Mouse (Mus musculus) forebrain, embryonic 14.5 days (tissue): Measurements from ENCODE around the gene Acsm1. TPM values are rescaled to one million over a fixed set of nuclear protein-coding genes. Genes with fewer than 3 reads are reported as not detected.

Experiments
- ATAC-seq: fragments of 200-750 bp; cut with Nextera tagmentation; 2 replicates; pipeline ENCODE4 v1.8.0; 2017; ENCODE audit warnings: mild to moderate bottlenecking, moderate library complexity
- DNase-seq: peaks from one replicate; pipeline ENCODE4 v3.0.0-alpha.2; 2015; ENCODE audit warnings: low spot score
- H3K27ac ChIP-seq: fragments of 300-500 bp; sonication (generic); 2 replicates; pipeline ENCODE4 v1.5.1; 2014; ENCODE audit warnings: low read depth, mild to moderate bottlenecking, control low read depth, low read length, moderate library complexity
- H3K27me3 ChIP-seq: fragments of 300-500 bp; sonication (generic); replicated peaks from 2 replicates; pipeline ENCODE4 v1.6.1; 2014; ENCODE audit warnings: low read length, control low read depth, mixed read lengths; ENCODE audit not compliant: control insufficient read depth, insufficient read depth
- H3K36me3 ChIP-seq: fragments of 300-500 bp; sonication (generic); 2 replicates; pipeline ENCODE4 v1.6.1; 2014; ENCODE audit warnings: low read length, control low read depth; ENCODE audit not compliant: control insufficient read depth, insufficient read depth
- H3K4me1 ChIP-seq: fragments of 300-500 bp; sonication (generic); 2 replicates; pipeline ENCODE4 v1.6.1; 2014; ENCODE audit warnings: antibody characterized with exemption, low read length, control low read depth; ENCODE audit not compliant: control insufficient read depth, insufficient read depth
- H3K4me2 ChIP-seq: fragments of 300-500 bp; sonication (generic); 2 replicates; pipeline ENCODE4 v1.6.1; 2014; ENCODE audit warnings: mild to moderate bottlenecking, control low read depth, low read length
- H3K4me3 ChIP-seq: fragments of 300-500 bp; sonication (generic); 2 replicates; pipeline ENCODE4 v1.5.1; 2014; ENCODE audit warnings: low read depth, low read length, control low read depth
- H3K9ac ChIP-seq: fragments of 300-500 bp; sonication (generic); 2 replicates; pipeline ENCODE4 v1.6.1; 2014; ENCODE audit warnings: mild to moderate bottlenecking, low read length, control low read depth, moderate library complexity
- H3K9me3 ChIP-seq: fragments of 300-500 bp; sonication (generic); replicated peaks from 2 replicates; pipeline ENCODE4 v1.6.1; 2016; ENCODE audit warnings: low read length, control low read depth, mixed read lengths; ENCODE audit not compliant: control insufficient read depth
- WGBS: fragments of 180-500 bp; shearing (Covaris S2); extraction: QIAGEN DNeasy Blood & Tissue Kit; methylation state at CpG from one replicate; pipeline ENCODE4 v1.1.7; 2014; 5-methylcytosine and 5-hydroxymethylcytosine counted together
- polyA plus RNA-seq: library from polyadenylated mRNA; unstranded; fragments of >200 nt; fragmentation: Nextera tagmentation; extraction: Ambion mirVana; gene quantifications from 2 replicates; pipeline ENCODE4 v1.2.1, GENCODE M21; 2014

Acsm1 gene
- polyA plus RNA-seq, 1 experiment from 2014 or later, result not detected

DNA sequence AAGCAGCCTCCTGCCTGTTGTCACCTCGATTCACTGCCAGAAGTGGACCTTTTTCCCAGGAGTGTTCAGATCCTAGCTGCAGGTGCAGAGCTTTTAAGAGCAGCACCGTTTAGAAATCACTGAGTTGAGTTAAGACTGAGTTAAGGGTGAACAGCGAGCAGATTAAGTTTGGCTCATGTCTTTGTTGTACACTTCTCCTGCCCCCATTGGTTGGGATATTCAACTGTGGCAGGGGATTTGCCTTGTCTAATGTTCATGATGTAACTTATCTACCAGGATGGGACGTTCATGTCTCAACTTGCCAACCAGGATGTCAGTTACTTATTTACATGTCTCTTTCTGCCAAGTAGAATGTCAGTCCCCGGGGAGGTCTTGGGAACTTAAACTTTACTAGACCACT is 35.5 kb downstream of the Acsm1 start:
- Histone ChIP-seq H3K9ac (no peak overlapping the region), H3K36me3 (no peaks in the 10 kb centered on the region), H3K27me3 (no peaks in the 10 kb centered on the region), H3K27ac (no peak overlapping the region), H3K4me1 (no peaks in the 10 kb centered on the region), H3K4me2 (no peak overlapping the region), H3K9me3 (no peaks in the 10 kb centered on the region), H3K4me3 (no peak overlapping the region)
- DNase-seq, result no peak
- no peak for ATAC-seq
- 78% methylated on average over 5 of the region's 5 CpGs for WGBS

DNA sequence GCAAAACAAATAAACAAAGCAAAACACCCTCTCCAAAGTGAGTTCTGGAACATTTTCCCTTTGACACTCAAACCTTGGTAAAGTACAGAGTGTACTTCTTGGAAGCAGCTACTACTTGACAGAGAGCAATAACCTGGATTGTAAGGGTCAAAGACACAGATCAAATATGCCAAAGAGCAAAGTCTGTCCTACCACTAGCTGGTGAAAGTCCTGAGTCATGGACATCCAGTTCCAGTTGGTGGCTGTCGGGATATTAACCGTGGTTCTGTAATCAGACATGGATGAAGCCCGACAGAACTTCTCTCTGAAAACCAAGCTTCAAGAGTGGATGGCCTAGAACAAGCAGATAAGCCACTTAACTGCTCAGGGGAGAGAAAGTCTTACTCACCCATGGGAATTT is 61.1 kb downstream of the Acsm1 start:
- ATAC-seq, result no peak
- Histone ChIP-seq H3K9me3 (no peaks in the 10 kb centered on the region), H3K9ac (no peak overlapping the region), H3K27me3 (no peaks in the 10 kb centered on the region), H3K4me1 (no peaks in the 10 kb centered on the region), H3K27ac (no peak overlapping the region), H3K4me2 (no peak overlapping the region), H3K36me3 (no peaks in the 10 kb centered on the region), H3K4me3 (no peak overlapping the region)
- WGBS, result 87% methylated on average over 3 of the region's 3 CpGs
- DNase-seq, result no peak

DNA sequence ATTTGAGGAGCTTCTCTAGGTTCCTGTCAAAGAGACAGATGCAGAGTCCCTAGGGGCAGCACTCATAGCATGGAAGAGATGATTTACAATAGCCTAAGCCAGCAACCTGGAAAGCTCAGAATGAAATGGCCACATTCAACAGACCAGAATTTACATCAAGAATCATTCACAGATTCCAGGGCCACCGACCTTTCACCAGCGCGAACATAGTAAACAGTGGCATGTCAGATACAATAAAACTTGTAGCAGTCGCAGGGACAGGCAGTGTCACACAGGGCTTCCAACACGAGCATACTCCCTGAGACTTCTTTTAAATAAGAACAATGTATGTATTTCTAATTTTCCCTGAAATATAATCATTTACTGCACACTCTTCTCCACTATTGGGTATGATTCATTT is 63.6 kb downstream of the Acsm1 start:
- DNase-seq (no peak), ATAC-seq (no peak)
- Histone ChIP-seq H3K4me3 (no peak overlapping the region), H3K27me3 (no peaks in the 10 kb centered on the region), H3K27ac (no peak overlapping the region), H3K4me1 (no peaks in the 10 kb centered on the region), H3K9me3 (no peaks in the 10 kb centered on the region), H3K36me3 (no peaks in the 10 kb centered on the region), H3K4me2 (no peak overlapping the region), H3K9ac (no peak overlapping the region)
- 86% methylated on average over 5 of the region's 5 CpGs for WGBS

DNA sequence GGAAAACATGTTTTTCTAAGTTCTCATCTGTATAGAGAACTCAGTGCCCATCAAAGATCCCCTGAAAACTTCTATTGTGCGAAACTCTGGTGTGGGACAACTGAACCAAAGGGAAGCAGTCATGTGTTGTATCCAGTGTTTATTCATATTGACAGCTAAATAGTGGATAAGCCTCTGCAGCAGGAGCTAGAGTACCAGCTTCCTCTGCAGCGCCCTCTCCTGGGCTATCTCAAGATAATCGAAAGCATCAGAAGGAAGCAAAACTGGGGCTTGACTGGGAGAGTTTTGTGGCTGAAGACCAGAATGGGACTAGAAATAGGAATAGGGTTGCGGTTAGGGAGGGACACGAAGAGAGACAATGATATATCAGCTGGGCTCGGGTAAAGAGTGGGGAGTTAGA is 64.1 kb downstream of the Acsm1 start:
- H3K4me3 ChIP-seq, result no peak overlapping the region
- H3K9ac ChIP-seq, result no peak overlapping the region
- no peaks in the 10 kb centered on the region for H3K9me3 ChIP-seq
- H3K27me3 ChIP-seq, result no peaks in the 10 kb centered on the region
- DNase-seq (no peak), ATAC-seq (no peak)
- no peaks in the 10 kb centered on the region for H3K36me3 ChIP-seq
- WGBS, result 48% methylated on average over 6 of the region's 6 CpGs
- H3K27ac ChIP-seq, result no peak overlapping the region
- H3K4me2 ChIP-seq, result no peak overlapping the region
- H3K4me1 ChIP-seq, result no peaks in the 10 kb centered on the region

DNA sequence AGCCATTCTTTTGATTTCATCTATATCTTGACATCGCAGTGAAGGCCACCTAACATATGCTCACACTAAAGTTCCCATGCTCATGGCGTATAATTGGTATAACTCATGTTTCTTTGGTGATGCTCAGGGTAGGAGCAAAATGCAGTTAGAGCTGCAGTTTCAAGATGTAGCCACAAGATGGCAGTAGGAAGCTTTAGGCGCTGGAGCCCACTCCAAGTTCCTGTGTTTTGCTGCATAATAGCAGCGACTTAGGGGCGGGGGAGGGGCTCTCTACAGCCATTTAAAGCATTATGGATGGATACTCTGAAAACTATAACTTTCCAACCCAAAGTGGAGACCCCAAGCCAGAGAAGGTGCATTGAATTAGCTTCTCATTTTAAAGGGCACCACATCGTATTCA is 66.6 kb downstream of the Acsm1 start:
- H3K9me3 ChIP-seq, result no peaks in the 10 kb centered on the region
- no peak overlapping the region for H3K9ac ChIP-seq
- H3K4me3 ChIP-seq, result no peak overlapping the region
- H3K4me2 ChIP-seq, result no peak overlapping the region
- peak; percentile 79 for DNase-seq
- H3K4me1 ChIP-seq, result no peaks in the 10 kb centered on the region
- no peaks in the 10 kb centered on the region for H3K27me3 ChIP-seq
- no peaks in the 10 kb centered on the region for H3K36me3 ChIP-seq
- H3K27ac ChIP-seq, result no peak overlapping the region
- 18% methylated on average over 6 of the region's 6 CpGs for WGBS
- peak; percentile 52; the same call in 1 of the 2 replicates for ATAC-seq

DNA sequence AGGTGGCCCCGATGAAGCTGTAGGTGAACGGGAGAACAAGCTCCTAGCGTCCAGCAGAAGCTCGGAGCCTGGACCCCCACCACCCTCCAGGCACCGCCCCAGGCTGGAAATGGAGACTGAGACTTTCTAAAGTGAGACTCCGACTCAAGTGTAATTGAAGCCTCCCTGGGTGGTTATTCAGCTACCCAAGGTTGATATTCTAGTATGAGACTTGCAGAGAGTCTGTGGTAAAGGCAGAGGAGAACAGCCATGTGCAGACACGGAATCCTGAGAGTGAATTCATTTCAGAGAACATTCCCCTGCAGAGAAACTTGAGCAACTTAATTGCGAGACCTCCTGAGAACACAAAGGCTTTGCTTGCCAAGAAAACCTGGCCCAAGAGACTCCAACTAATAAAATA is 73.3 kb downstream of the Acsm1 start:
- 73% methylated on average over 8 of the region's 8 CpGs for WGBS
- H3K27me3 ChIP-seq, result no peaks in the 10 kb centered on the region
- no peak for ATAC-seq

DNA sequence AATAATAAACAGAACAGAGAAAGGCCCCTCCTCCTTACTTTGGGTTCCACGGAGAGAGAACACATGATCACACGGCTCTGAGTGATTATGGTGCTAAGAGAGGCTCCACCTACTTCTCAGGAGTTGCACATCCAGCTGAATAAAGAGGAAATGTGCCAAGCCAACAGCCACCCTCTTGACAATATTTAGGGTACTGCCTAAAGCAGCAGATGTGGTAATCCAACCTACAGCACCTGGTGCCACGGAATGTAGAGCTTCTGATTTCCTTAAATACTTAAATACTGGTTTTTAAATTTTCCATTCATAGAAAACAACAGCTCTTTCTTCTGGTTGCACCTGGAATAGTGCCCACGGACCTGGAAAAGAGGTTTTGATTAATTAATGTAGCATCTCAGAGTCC is 75.9 kb downstream of the Acsm1 start:
- no peak overlapping the region for H3K27ac ChIP-seq
- H3K27me3 ChIP-seq, result no peaks in the 10 kb centered on the region
- H3K4me3 ChIP-seq, result no peak overlapping the region
- H3K4me1 ChIP-seq, result no peaks in the 10 kb centered on the region
- DNase-seq (no peak), ATAC-seq (no peak)
- H3K36me3 ChIP-seq, result no peaks in the 10 kb centered on the region
- H3K9me3 ChIP-seq, result no peaks in the 10 kb centered on the region
- H3K9ac ChIP-seq, result no peak overlapping the region
- WGBS, result 61% methylated on average over 4 of the region's 4 CpGs
- H3K4me2 ChIP-seq, result no peak overlapping the region

More for the DNA sequence above, 73.3 kb downstream of the Acsm1 start:
- Histone ChIP-seq H3K4me1 (no peaks in the 10 kb centered on the region), H3K9ac (no peak overlapping the region), H3K36me3 (no peaks in the 10 kb centered on the region), H3K27ac (no peak overlapping the region), H3K9me3 (no peaks in the 10 kb centered on the region), H3K4me3 (no peak overlapping the region), H3K4me2 (no peak overlapping the region)
- no peak for DNase-seq

DNA sequence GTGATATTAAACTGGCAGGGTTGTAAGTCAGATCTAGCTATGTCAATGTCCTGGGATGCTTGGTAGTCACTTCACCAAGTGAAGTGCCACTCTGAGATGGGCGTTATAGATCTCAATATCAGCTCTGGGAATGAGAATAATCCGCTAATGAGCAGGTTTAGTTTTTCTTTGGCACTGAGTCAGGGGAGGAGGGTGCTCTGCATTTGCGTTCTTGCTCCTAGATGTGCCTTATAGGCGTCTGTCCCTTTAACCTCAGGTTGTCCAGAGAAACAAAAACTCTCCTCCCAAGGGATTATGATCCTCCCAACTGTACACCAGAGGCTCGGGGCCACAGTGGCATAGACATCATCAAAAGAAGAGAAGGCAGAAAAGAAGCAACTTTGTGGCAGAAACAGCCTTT is 82.9 kb downstream of the Acsm1 start, which contains the start of gene Acsm4:
Acsm4 (plus strand) TSS at position 301 of the 400 bp plus-strand sequence.
- H3K4me2 ChIP-seq, result no peak within 1 kb of the TSS
- WGBS, result 79% methylated on average over 5 of the region's 5 CpGs
- no peaks in the 10 kb centered on the region for H3K4me1 ChIP-seq
- no peak within 1 kb of the TSS for H3K27ac ChIP-seq
- ATAC-seq (no peak), DNase-seq (no peak)
- no peak within 1 kb of the TSS for H3K4me3 ChIP-seq
- H3K27me3 ChIP-seq, result no peaks in the 10 kb centered on the region
- no peaks in the 10 kb centered on the region for H3K36me3 ChIP-seq
- no peak within 1 kb of the TSS for H3K9ac ChIP-seq
- no peaks in the 10 kb centered on the region for H3K9me3 ChIP-seq

DNA sequence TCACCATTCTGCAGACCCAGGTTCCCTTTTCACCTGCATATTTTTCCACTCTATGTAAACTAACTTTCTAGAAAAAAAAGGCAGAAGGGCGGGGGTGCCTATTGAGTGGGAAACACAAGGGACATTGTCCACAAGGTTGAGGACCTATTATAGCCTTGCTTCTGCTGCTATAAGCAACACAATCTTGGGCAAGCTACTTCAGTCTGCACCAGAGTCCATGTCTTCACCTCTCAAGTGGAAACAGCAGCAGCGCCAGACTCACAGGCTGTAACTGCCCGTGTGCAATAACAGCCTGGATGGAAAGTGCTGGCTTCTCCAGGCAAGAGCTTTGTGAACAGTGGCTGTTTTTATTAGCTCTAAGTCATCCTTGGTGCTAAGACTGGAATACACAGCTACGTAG is 85.5 kb downstream of the Acsm1 start:
- no peaks in the 10 kb centered on the region for H3K36me3 ChIP-seq
- no peak overlapping the region for H3K27ac ChIP-seq
- WGBS, result 89% methylated on average over 4 of the region's 4 CpGs
- H3K9ac ChIP-seq, result no peak overlapping the region
- H3K9me3 ChIP-seq, result no peaks in the 10 kb centered on the region
- no peak overlapping the region for H3K4me3 ChIP-seq
- ATAC-seq, result no peak
- no peak for DNase-seq
- no peak overlapping the region for H3K4me2 ChIP-seq
- no peaks in the 10 kb centered on the region for H3K4me1 ChIP-seq
- H3K27me3 ChIP-seq, result no peaks in the 10 kb centered on the region
